Comparison of ENCODE assay signal across 9 mouse cellular contexts in the genomic region with DNA sequence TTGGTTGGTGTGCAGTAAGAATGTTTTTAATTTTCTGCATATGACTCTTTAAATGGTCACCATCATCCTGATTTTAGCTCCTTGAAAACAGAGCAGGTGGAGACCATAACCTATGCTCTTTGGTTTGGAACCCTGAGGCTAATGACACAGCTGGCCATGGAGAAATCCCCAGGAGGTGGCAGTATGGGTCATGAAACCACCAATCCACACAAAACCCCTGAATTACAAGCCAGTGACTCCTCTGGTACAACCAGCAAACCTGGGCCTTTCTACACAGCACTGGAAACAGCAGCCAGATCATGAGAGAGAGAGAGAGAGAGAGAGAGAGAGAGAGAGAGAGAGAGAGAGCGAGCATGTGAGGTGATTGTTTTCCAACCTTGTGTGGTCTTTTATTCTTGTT. TPM values are rescaled to one million over a fixed set of nuclear protein-coding genes. Genes with fewer than 3 reads are reported as not detected.
DNase-seq lines count a peak whose midpoint lies in the region; ATAC-seq and TF ChIP-seq lines count a peak whose summit lies in the region.
"Had no signal": no experiment of that assay in that cellular context is flagged by ENCODE, and none has a peak within 500 bp of the region (broad histone marks: within the 10 kb centered on the region; RNA-seq: fewer than 3 reads in every experiment).

No protein-coding gene starts in this region.

- H3K27ac ChIP-seq in bone marrow, adult 2 months (ENCODE audit: control insufficient read depth, insufficient read depth, low read depth, low read length, poor library complexity): no peak overlapping the region
- H3K27ac ChIP-seq in kidney, embryonic 16.5 days (ENCODE audit: low read length): no peak overlapping the region
- H3K27ac ChIP-seq: heart, embryonic 15.5 days had no signal

- H3K4me2 ChIP-seq in kidney, embryonic 16.5 days (replicated peaks; ENCODE audit: low read depth, low read length): no peak overlapping the region
- H3K4me2 ChIP-seq: heart, embryonic 15.5 days had no signal

- H3K4me3 ChIP-seq in bone marrow, adult 2 months (replicated peaks; ENCODE audit: control insufficient read depth, low read depth, low read length): no peak overlapping the region
- no peak overlapping the region for H3K4me3 ChIP-seq in kidney, embryonic 16.5 days (ENCODE audit: low read length)
- H3K4me3 ChIP-seq in lung, adult 2 months (replicated peaks; ENCODE audit: extremely low read depth, low read depth, low read length): no peak overlapping the region
- H3K4me3 ChIP-seq: heart, embryonic 15.5 days had no signal

- H3K9ac ChIP-seq in kidney, embryonic 16.5 days (replicated peaks; ENCODE audit: low read length): no peak overlapping the region
- H3K9ac ChIP-seq: heart, embryonic 15.5 days had no signal

- TF ChIP-seq CTCF in bone marrow, adult 2 months (IDR thresholded peaks at IDR 0.05; ENCODE audit: control insufficient read depth, insufficient read depth, low read length): peak; percentile 48
- peak; percentile 40 for TF ChIP-seq CTCF in lung, adult 2 months (IDR thresholded peaks at IDR 0.05; ENCODE audit: insufficient read depth, low read length)

- peak; percentile 8 for DNase-seq in 3134 (ENCODE audit: extremely low read depth, insufficient read length, low spot score)
- peak; percentile 72 for DNase-seq in 416B (ENCODE audit: low read depth)
- peak; percentile 49 to 52 for DNase-seq in frontal cortex, postnatal 36 days (ENCODE audit: low spot score in 2 of 2)
- peak; percentile 25 for DNase-seq in lung, adult 2 months
- DNase-seq in spleen, postnatal 36 days (ENCODE audit: low spot score in 2 of 2): peak; percentile 4 to 12
- no peak for DNase-seq in right cerebral cortex, postnatal 36 days (ENCODE audit: low spot score in 2 of 2)

- no peaks in the 10 kb centered on the region; the same call in 1 of the 2 replicates for H3K27me3 ChIP-seq in kidney, embryonic 16.5 days (ENCODE audit: insufficient read depth, low read length)
- H3K27me3 ChIP-seq: heart, embryonic 15.5 days had no signal

- no peaks in the 10 kb centered on the region for H3K9me3 ChIP-seq in kidney, embryonic 16.5 days (ENCODE audit: low read length)
- H3K9me3 ChIP-seq: heart, embryonic 15.5 days had no signal

- TF ChIP-seq POLR2A in bone marrow, adult 2 months (IDR thresholded peaks at IDR 0.05; ENCODE audit: borderline replicate concordance, control insufficient read depth, low read depth, low read length): no peak
- TF ChIP-seq POLR2A in lung, adult 2 months (IDR thresholded peaks at IDR 0.05; ENCODE audit: borderline replicate concordance, extremely low read depth, low read depth, low read length): no peak

- no peaks in the 10 kb centered on the region for H3K36me3 ChIP-seq in kidney, embryonic 16.5 days (ENCODE audit: insufficient read depth, low read length)
- H3K36me3 ChIP-seq: heart, embryonic 15.5 days had no signal

- H3K4me1 ChIP-seq in bone marrow, adult 2 months (ENCODE audit: control insufficient read depth, insufficient read depth, low read length): peaks cover 1% of the 10 kb centered on the region; the same call in 1 of the 2 replicates
- H3K4me1 ChIP-seq in kidney, embryonic 16.5 days (ENCODE audit: insufficient read depth, low read length): 0 out of 2 replicates have a peak, but pooled peaks cover 7% of the 10 kb centered on the region
- H3K4me1 ChIP-seq in lung, adult 2 months (ENCODE audit: control insufficient read depth, insufficient read depth, low read length): no peaks in the 10 kb centered on the region
- H3K4me1 ChIP-seq: heart, embryonic 15.5 days had no signal

- ATAC-seq in kidney, embryonic 16.5 days (ENCODE audit: low FRiP score, low TSS enrichment): 0 out of 2 replicates have a peak, but pooled peaks have one; percentile 58

- 73% methylated on average over 1 of the region's 1 CpGs for WGBS in bone marrow, adult 2 months
- WGBS in kidney, embryonic 16.5 days: 60% methylated on average over 1 of the region's 1 CpGs
- 53% methylated on average over 1 of the region's 1 CpGs for WGBS in lung, adult 2 months

RNA-seq across cellular contexts. Expression of gene 2010111I01Rik, which starts 38.2 kb away (rescaled TPM):
- polyA plus RNA-seq in bone marrow, adult 2 months (2011; ENCODE audit: insufficient read depth, insufficient read length, low replicate concordance, missing spikeins): 31.2 and 47.5 TPM in 2 replicates
- 146 and 147 TPM in 2 replicates for polyA plus RNA-seq in kidney, embryonic 16.5 days (2015; fragmentation: Nextera tagmentation; extraction: Ambion mirVana)
- 95.4 and 143 TPM in 2 replicates for polyA plus RNA-seq in lung, adult 2 months (2012; rRNA removed)

RNA-seq across cellular contexts. Expression of gene Fbp1, which starts 38.4 kb away (rescaled TPM):
- polyA plus RNA-seq in bone marrow, adult 2 months (2011; ENCODE audit: insufficient read depth, insufficient read length, low replicate concordance, missing spikeins): 1.7 and 9.4 TPM in 2 replicates
- 132 and 211 TPM in 2 replicates for polyA plus RNA-seq in kidney, embryonic 16.5 days (2015; fragmentation: Nextera tagmentation; extraction: Ambion mirVana)
- polyA plus RNA-seq in lung, adult 2 months (2012; rRNA removed): 1.1 and 2.1 TPM in 2 replicates

Comparison
In these comparisons a context has a peak if more than half of its experiments do, and no peak if none do; other contexts are left out.
1. DNase-seq: peak in 3134 (single experiment), 416B (single experiment), frontal cortex, postnatal 36 days (2 of 2), lung, adult 2 months (single experiment) and spleen, postnatal 36 days (2 of 2); none in right cerebral cortex, postnatal 36 days (0 of 2).
2. RNA of gene Fbp1, which starts 38.4 kb away (polyA plus RNA-seq): 132 to 211 TPM in kidney, embryonic 16.5 days; 1.7 to 9.4 TPM in bone marrow, adult 2 months and 1.1 to 2.1 TPM in lung, adult 2 months; every median in the first group is over 10 times any median in the second.